Mouse (Mus musculus): ENCODE data around the gene Ugt1a9.
"Not testable (repeated sequence)": the region's sequence is repeated elsewhere in the genome, so short reads cannot be mapped to it uniquely, and the experiment has no call there.

The Ugt1a9 gene

DNA sequence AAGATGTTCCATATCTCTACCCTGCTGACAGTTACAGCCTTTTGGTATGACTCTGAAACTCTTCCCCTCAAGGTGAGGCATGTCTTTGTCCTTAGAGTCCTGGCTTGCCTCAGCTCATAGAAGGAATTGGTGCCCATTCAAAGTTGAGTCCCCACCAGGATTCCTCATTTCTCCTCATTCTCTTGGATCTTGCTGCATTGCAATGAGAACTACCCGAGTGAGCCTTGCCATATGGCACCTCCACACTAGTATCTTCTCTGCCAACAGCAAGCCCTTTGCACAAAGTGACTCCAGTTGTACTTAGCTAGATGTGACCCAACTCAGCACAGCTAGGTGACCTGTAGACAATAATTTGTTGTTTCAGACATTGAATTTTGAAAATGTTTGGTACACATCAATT is 153.0 kb downstream of the Ugt1a9 start:
- no peak for DNase-seq

DNA sequence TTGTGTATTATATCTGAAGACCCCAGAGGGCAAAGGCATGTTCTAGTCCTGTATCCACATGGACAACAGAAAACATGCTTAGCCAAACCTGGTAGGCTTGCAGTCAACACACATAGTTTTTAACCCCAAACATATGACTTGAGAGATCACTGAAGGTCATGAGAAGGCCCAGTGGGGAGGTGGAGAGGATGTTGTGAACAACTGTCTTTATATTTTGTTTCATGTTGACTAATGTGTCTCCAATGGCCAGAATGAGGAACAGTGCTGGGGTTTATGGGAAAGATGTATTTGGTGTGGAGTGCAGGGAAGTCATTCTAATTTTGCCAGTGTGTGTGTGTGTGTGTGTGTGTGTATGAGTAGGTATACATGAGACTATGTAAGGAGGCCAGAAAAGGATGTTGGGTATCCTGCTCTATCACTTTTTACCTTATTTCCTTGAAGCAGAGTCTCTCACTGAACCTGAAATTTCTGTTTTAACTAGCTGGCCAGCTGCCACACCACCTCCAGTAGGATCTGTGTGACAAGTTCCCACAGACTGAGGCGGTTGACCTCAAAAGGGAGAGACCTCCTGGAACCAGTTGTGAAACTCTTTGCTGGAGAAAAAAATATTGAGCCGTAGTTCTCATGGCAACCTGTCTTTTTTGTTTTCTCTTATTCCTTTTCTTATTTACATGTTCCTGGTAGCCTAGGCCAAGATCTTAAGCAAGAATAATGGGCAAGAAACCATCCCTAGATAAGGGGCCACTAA is 153.6 kb downstream of the Ugt1a9 start:
- no peak for DNase-seq

DNA sequence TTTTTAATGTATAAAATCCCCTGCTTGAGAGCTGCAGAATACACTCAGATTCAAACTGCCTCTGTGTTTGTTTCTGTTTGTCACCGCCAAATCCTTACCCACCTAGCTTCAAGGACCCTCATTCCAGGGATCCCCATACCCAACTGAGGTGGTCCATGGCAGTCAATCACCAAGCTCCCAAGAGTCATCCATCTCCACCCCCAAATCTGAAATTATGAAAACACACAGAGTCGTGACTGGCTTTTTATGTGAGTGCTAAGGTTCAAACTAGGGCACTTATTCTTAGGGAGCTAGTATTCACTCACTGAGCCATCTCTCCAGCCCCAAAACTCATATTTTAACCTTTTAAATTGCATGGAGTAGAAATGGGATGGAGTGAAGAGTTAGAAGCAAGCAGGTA is 154.7 kb downstream of the Ugt1a9 start:
- not testable (repeated sequence) for DNase-seq

DNA sequence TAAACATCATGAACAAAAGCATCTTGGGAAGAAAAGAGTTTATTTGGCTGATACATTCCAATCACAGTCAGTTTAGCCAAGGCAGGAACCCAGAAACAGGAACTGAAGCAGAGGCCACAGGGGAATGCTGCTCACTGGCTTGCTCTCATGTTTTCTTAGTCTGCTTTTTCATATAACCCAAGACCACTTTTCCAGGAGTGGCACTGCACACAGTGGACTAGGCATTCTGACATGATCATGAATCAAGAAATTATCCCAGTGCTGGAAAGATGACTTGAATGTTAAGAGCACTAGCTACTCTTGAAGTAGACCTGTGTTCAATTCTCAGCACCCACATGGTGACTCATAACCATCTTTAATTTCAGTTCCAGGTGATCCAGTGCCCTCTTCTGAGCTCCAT is 155.1 kb downstream of the Ugt1a9 start:
- no peak for DNase-seq

DNA sequence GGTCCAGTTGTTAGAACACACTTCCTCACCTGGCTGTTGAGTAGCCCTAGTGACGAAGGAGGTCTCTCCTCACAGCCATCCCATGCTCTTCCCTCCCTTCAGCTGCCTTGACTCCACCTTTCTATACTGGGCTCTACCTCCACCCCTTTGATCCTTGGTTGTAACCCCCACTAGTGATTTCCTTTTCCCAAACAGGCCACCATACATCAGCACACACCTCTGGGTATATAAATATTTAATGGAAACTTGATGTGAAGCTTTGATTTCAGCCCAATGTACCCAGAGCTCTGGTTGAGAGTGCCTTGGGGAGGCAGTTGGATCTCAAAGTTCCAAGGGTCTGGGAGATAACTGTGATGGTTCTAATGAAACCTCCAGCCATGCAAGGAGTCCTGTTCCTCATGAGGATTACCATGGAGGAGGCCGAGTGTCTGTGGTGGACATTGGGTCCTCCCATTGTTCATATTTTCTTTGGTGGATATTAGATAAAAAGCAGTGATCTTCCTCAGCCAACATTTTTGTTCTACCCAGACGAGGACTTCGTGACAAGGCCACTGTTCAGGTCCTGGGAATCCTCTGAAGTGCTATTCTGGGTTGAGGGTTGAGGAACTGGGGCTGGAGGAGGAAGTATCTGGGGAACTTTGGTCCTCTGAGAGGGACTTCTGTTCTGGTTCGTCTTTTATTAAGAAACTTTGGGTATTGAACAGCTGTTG is 156.2 kb downstream of the Ugt1a9 start, which contains the start of gene Mroh2a:
Gene Mroh2a, plus strand, starts transcription at position 317 of the 710 bp plus-strand sequence.
- no peak for DNase-seq

DNA sequence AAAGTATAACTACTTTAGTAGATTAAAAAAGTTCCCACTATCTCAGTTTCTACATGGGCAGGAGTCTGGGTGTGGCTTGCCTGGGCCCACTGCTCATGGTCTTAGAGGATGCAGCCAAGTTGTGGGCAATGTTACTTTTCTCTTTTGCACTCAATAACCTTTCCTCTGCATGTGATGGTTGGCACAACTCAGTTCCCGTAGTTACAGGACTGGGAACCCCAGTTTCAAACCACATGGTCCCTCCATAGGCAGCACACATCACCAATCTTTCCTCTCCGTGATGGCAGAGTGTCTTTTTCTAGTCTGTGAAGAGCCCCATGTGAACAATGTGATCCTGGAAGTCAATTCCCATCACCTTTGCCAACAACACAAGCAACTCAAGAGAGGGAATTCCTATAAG is 156.9 kb downstream of the Ugt1a9 start:
- DNase-seq: no peak

DNA sequence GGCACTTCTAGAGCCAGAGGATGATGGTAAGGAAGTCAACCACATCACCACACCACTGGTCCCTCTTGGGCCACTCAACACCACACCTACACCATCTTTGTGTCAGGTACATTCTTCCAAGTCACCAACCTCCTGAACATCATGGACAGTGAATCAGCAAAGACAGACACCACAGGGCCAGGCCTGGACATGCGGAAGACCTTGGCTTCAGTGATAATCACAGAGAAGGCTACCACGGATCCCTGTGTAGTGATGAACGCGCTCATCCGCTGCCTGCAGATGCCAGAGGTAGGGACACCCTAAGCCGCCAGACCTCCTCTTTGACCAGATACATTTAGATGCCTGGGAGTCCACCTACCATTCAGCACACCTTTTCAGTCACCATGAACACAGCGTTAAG is 157.5 kb downstream of the Ugt1a9 start:
- no peak for DNase-seq

DNA sequence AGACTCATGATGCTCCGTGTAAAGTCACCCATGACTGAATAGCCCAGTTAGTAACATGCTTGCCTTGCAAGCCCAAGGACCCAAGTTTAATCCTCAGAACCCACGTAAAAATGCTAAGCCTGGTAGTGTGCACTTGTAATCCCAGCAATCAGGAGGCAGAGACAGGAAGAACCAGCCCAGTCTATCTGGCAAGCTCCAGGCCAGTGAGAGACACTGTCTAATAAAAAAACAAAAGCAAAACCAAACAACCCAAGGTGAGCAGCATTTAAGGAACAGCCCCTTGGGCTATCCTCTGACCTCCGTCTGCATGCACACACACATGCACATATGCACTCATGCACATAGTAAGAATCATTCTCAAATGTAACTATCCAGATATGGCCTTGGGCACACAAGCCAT is 159.0 kb downstream of the Ugt1a9 start:
- no peak for DNase-seq

DNA sequence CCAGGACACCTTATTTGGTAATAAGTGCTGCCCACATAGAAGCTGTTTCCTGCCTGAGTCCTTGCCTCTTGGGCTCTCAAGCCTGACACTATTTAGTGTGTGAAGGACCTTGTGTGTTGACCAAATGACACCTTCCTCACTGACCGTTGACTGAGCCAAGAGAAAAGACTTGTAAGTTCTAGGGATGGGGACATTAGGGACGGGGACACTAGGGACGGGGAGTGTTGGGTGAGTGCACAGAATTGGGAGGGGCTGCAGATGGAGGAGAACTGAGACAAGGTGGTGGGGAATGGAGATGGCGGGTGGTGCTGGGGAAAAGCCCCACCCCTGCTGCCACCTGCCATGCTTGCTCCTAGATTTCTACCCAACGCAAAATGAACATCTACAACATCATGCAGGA is 159.4 kb downstream of the Ugt1a9 start:
- DNase-seq: no peak

DNA sequence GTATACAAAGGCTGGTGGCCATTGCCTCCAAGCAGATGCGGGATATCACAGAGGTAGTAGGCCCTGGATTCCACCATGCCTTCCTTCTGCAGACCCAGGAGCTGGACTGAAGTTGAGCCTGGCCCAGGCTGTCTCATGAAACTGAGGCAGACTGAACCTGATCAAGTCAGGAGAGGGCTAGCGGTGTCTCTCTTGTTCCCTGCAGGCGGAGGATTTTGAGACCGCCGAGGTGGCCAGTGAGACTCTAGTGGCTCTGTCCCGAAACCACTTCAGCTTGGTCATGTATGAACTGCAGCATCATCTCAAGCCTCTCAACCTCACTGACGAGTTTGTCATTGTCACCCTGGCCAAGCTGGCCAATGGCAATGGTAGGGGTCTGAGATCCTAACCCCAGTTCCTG is 159.8 kb downstream of the Ugt1a9 start:
- DNase-seq: no peak

DNA sequence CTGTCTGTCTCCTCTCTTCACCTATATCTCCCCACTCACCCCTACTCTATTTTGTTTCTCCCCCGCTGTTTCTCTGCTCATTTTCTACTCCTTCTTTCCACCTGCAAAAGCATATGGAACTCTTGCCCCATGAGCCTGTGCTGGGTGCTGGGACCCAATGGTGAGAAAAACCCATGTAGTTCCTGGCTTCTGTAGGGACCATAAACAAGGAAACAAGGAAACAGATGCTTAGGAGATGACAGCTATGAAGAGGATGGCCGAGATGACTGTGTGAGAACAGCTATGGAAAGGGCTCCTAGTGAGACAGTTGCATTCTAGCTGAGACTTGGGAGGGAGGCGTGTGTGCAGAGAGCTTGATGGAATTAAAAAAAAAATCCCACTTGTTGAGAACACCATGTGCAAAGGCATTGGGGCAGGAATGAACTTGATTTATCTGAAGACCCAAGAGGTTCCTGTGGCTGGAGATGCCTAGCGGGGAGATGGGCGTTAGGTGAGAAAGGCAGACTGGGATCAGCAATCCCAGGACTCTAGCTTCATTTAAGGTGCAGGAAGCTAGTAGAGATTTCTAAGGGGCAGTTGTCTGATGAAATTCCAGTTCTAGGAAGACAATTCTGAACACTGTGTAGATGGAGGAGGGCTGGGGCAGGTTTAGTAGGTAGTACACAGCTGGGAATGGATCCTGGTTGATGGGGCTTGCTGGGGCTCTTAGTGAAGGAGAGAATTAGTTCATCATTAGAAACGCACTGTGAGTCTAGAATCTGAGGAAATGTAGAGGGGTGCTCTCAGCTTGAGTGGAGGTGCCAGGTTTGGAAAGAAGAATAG is 160.6 kb downstream of the Ugt1a9 start:
- DNase-seq: no peak

DNA sequence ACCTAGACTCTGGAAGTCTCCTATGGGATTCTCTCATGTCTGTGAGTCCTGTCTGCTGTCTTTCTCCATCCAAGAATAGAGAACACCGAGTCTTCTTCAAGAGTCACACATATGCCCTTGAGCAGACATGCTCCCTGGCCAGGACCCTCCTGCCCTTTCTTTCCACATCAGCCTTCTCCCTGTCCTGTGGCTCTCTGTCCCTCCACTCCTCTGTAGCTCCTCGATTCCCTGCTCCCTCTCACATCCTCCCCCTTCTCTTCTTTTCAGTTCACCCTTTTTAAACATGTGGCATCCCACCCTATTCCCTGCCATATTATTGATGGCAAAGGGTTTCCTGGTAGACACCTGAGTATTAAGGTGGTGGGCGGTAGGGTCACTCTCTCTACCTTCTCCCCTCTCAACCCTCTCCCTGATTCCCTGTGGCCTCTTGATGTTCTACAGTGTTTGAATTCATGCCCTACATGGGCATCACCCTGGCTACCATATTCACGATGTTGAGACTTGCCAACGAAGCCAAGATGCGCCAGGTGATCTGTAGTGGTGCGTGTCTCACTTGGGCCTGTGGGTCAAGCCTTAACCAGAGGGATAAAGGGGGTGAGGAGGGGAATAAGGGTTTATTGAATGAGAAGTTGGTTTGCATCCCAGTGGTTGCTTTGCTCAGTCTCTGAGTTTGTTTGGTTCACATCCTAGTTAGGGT is 161.4 kb downstream of the Ugt1a9 start:
- DNase-seq: no peak

DNA sequence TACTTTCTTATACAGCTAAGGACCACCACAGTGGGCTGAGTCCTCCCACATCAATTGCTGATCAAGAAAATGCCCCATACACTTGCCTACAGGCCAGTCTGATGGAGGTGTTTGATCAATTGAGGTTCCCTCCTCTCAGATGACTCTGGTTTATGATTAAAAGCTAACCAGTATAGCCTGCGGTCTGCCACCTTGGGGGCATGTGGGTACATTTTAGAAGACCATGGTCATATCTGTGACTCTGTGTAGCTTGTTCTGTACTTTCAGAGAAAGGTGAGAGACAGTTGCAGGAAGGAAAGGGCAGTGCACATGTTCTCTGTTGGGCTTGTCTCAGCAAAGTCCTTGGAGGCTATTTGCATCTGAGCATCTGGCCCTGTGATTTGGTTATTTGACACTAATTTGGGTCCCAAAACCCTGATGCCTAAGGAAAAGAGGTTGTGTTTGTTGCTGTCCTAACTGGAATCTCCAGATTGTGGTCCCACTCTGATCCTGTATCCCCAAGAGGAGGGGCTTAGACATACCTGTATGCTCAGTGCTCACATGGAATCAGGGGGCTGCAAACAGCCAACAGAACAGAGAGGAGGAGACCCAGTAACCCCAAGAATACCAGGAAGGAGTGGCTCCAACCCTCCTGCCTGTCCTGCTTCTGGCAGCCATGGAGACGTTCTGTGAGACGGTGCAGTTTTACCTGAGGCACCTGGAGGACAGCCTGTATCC is 162.2 kb downstream of the Ugt1a9 start:
- DNase-seq: no peak

DNA sequence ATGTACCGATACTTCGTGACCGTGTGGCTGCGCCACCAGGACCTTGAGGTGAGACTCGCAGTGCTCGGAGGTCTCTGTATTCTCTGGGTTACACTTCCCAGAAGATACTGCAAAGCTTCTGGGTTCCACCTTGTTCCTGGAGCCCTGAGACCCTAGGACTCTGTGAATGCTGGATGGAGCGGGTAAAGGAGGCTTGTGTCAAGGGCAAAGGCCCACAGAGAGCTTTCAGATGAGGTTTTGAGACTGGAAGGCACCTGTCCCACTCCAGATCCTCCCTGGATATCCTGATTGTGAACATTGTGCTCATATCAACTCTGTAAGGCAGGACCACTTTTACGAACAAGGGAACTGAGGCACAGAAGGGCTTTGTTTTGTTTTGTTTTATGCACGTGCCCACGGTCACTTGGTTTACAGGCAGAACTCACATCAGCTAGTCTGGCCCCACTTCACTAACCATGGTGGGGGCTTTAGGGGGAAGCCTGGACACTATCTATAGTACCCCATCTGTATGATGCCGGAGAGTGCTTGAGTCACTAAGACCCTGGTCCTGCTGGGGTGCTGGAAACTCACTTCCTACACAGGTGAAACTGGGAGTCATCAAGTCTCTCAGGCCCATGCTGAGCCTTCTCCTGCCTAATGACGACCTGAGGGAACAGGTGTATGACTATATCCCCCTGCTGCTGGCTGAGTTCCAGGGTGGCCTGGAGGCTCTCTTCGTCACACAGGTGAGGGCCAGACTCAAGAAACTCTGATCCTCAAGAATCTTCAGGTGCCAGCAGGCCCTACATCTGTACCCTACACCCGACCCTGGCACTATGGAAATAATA is 163.0 kb downstream of the Ugt1a9 start:
- no peak for DNase-seq

DNA sequence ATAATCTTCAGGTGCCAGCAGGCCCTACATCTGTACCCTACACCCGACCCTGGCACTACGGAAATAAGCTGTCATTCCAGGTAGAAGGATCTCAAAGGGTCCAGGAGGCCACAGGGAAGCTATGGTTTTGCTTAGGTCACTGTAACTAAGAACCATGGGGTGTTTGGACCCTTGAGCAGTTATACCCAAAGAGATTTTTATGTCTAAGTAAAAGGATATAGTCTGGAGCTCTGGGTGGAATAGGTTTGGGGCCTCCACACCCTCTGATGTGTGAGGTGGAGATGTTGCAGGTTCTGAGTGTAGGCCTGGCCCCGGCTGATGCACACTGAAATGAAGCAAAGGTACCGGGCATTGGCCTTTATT is 163.6 kb downstream of the Ugt1a9 start:
- no peak for DNase-seq

DNA sequence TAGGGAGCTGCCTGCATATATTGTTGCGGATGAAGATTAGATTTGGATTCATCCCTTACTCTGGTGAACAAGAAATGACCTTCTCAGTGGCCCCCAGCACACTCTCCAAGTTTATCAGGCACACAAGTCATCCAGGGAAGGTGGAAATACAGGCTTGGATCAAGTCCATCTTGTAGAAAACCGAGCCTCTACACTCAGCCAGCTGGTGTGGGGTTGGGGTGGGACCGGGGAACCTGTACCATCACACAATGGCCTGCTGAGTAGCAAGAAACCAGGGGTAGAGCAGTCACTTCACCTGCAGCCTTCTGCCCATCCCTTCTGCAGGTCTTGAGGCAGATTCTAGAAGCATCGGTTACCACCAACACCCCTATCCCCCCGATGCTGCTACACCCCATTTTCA is 164.0 kb downstream of the Ugt1a9 start:
- no peak for DNase-seq

DNA sequence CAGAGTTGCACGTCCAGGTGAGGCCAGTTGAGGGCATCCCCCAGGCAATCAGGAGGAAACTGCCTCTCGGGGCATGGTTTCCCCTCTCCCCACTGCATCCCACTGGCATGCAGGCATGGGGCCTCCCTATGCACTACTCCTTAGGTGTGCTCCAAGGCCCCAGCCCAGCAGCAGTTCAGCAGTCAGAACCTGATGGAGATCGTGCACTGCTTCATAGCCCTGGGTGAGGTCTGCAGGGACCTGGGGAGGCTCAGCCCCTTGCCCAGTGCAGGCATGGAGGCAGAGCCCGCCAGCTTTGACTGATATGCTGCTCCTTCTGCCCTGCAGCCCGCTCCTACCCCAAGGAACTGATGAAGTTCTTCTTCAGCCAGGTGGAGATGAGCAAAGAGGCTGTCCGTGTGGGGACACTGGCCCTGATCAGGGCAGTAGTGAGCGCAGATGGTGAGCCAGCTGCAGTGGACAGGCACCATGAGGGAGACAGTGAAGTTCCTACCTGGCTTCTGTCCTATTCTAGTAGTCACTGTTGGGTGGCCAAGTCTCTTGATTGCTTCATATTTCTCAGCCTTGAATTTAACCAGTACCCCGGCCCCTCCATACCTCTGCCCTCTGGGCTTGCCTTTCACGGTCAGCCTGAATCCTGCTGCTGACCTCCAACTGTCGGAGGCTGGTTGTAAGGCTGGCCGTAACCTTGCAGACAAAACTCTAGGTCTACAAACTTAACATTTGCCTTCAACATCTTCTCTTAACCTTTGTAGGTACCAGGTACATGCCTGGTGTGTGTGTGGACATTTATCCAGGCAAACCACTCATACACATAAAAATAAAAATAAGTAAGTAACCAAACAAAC is 164.7 kb downstream of the Ugt1a9 start:
- DNase-seq: no peak

DNA sequence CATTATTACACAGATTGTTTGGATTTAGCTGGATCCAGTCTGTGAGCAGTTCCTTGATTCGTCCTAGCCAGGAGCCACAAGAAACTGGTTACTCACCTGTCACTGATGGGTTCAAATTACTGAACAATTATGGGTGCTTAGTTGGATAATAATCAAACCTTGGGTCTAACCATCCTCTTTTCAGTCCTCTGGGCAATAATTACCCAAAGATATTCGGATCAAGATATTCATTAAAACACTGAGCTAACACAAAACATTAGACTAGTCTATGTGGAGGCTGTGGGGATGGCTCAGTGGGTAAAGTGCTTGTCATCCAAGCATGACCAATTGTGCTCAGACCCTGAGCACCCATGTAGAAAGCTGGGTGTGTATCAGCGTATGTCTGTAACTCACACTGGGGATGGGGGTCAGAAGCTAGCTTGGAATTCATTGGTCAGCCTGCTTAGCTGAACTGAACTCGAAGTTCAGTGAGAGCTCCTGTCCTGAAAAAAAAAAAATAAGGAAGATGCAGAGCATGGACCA is 165.4 kb downstream of the Ugt1a9 start:
- DNase-seq: no peak

DNA sequence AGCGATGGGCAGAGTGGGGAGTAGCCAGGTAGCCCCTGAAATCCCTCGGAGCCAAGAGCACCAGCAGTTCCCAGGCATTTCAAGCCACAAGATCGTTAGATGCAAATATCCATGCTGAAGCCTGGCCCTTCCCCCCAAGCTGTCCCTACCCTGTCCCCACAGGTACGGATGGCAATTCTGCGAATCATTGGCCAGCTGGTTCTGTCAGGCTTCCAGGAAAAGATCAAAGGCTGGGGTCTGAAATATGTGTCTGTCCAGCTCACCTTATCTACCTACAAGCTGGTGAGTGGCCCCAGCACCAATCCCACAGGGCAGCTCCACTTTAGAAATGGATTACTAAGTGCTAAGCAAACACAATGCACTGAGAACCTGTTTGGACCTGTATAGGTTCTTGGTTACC is 166.7 kb downstream of the Ugt1a9 start:
- no peak for DNase-seq

DNA sequence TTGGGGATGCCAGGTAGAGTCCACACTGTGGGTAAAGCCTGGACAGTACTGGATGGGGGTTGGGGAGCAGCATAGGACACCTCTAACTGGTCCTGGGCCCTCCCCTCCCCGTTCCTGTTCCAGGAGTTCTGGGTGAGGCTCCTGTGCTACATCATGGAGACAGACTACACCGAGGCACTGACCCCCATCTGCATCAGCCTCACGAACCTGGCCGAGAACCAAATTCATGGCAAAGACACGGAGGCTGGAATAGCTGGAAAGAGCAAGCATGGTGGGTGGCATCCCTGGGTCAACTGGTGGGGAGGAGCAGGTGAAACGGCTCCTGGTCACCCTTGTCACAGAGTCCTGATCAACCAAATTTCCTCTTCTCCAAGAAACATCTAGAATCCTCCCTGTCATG is 168.2 kb downstream of the Ugt1a9 start:
- no peak for DNase-seq
